Mouse (Mus musculus) embryonic facial prominence, embryonic 14.5 days (tissue): ENCODE results near the gene Tmem131. TPM values are rescaled to one million over a fixed set of nuclear protein-coding genes. Genes with fewer than 3 reads are reported as not detected.

ENCODE experiments used
- ATAC-seq: fragments of 200-750 bp; cut with Nextera tagmentation; 2 replicates; pipeline ENCODE4 v1.8.0; 2017; ENCODE audit warnings: low read depth, moderate number of reproducible peaks, moderate TSS enrichment
- DNase-seq: peaks from one replicate; pipeline ENCODE4 v3.0.0-alpha.2; 2015; ENCODE audit warnings: low spot score
- H3K27ac ChIP-seq: fragments of 300-500 bp; sonication (generic); replicated peaks from 2 replicates; pipeline ENCODE4 v1.5.1; 2014; ENCODE audit warnings: low read depth, mild to moderate bottlenecking, low read length, moderate library complexity
- H3K27me3 ChIP-seq: fragments of 300-500 bp; sonication (generic); replicated peaks from 2 replicates; pipeline ENCODE4 v1.6.1; 2014; ENCODE audit warnings: low read length; ENCODE audit not compliant: control insufficient read depth, insufficient read depth
- H3K36me3 ChIP-seq: fragments of 300-500 bp; sonication (generic); 2 replicates; pipeline ENCODE4 v1.6.1; 2014; ENCODE audit warnings: low read length, mixed read lengths; ENCODE audit not compliant: control insufficient read depth, insufficient read depth
- H3K4me1 ChIP-seq: fragments of 300-500 bp; sonication (generic); 2 replicates; pipeline ENCODE4 v1.6.1; 2014; ENCODE audit warnings: antibody characterized with exemption, low read length; ENCODE audit not compliant: control insufficient read depth, insufficient read depth
- H3K4me2 ChIP-seq: fragments of 300-500 bp; sonication (generic); 2 replicates; pipeline ENCODE4 v1.6.1; 2014; ENCODE audit warnings: low read depth, mild to moderate bottlenecking, low read length, moderate library complexity, mixed read lengths
- H3K4me3 ChIP-seq: fragments of 300-500 bp; sonication (generic); 2 replicates; pipeline ENCODE4 v1.5.1; 2014; ENCODE audit warnings: low read depth, mild to moderate bottlenecking, low read length
- H3K9ac ChIP-seq: fragments of 300-500 bp; sonication (generic); 2 replicates; pipeline ENCODE4 v1.6.1; 2014; ENCODE audit warnings: low read depth, mild to moderate bottlenecking, low read length, moderate library complexity, mixed read lengths
- H3K9me3 ChIP-seq: fragments of 300-500 bp; sonication (generic); 2 replicates; pipeline ENCODE4 v1.6.1; 2016; ENCODE audit warnings: low read length; ENCODE audit not compliant: control insufficient read depth
- WGBS: fragments of 180-500 bp; shearing (Covaris S2); extraction: QIAGEN DNeasy Blood & Tissue Kit; methylation state at CpG from one replicate; pipeline ENCODE4 v1.1.7; 2014; 5-methylcytosine and 5-hydroxymethylcytosine counted together
- polyA plus RNA-seq: library from polyadenylated mRNA; unstranded; fragments of >200 nt; fragmentation: Nextera tagmentation; extraction: Ambion mirVana; gene quantifications from 2 replicates; pipeline ENCODE4 v1.2.1, GENCODE M21; 2014

The Tmem131 gene
- polyA plus RNA-seq, 1 experiment from 2014 or later = 22.4 TPM

DNA sequence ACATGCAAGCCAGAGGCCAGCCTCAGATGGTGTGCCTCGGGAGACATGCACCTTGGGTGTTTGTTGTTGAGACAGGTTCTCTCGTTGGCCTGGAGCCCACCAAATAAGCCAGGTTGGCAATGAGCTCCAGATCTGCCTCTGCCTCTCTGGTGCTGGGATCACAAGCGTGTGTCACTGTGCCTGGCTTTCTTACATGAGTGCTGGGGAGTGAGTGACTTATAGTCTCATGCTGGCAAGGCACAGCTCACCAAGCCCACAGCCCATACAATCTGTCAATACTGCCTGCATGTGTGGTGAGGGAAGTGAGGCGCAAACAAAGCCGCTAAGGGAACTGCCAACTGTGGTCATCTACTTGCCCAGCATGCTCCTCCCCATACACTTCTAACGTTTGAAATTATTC is 39.0 kb downstream of the Tmem131 start:
- Histone ChIP-seq H3K4me1 (peaks cover 4% of the 10 kb centered on the region; the same call in 1 of the 2 replicates), H3K9ac (no peak overlapping the region), H3K36me3 (no peaks in the 10 kb centered on the region), H3K27ac (no peak overlapping the region), H3K27me3 (no peaks in the 10 kb centered on the region), H3K4me3 (no peak overlapping the region), H3K9me3 (no peaks in the 10 kb centered on the region; the same call in 1 of the 2 replicates), H3K4me2 (no peak overlapping the region)
- peak; percentile 50 for DNase-seq
- peak; percentile 41; the same call in 1 of the 2 replicates for ATAC-seq
- WGBS = 58% methylated on average over 6 of the region's 6 CpGs

GRCm38 (mm10) chr1:36904084-36904451 is 39.4 kb downstream of the Tmem131 start:
- Histone ChIP-seq H3K9me3 (no peaks in the 10 kb centered on the region; the same call in 1 of the 2 replicates), H3K27me3 (no peaks in the 10 kb centered on the region), H3K4me1 (peaks cover 4% of the 10 kb centered on the region; the same call in 1 of the 2 replicates), H3K36me3 (no peaks in the 10 kb centered on the region), H3K4me2 (no peak overlapping the region), H3K27ac (no peak overlapping the region), H3K4me3 (no peak overlapping the region), H3K9ac (no peak overlapping the region)
- DNase-seq (no peak), ATAC-seq (no peak)
- 52% methylated on average over 3 of the region's 3 CpGs for WGBS

GRCm38 (mm10) chr1:36903376-36904083 is 39.9 kb downstream of the Tmem131 start:
- no peak for ATAC-seq
- 90% methylated on average over 15 of the region's 15 CpGs for WGBS

GRCm38 (mm10) chr1:36902533-36903315 is 40.7 kb downstream of the Tmem131 start:
- peaks cover 4% of the 10 kb centered on the region; the same call in 1 of the 2 replicates for H3K4me1 ChIP-seq
- no peaks in the 10 kb centered on the region; the same call in 1 of the 2 replicates for H3K9me3 ChIP-seq
- no peak overlapping the region for H3K4me3 ChIP-seq
- no peak overlapping the region for H3K27ac ChIP-seq
- 83% methylated on average over 11 of the region's 11 CpGs for WGBS
- peak overlapping the region; percentile 14; the same call in 1 of the 2 replicates for H3K9ac ChIP-seq
- no peaks in the 10 kb centered on the region for H3K36me3 ChIP-seq
- no peak for DNase-seq
- H3K27me3 ChIP-seq = no peaks in the 10 kb centered on the region
- ATAC-seq = no peak
- no peak overlapping the region for H3K4me2 ChIP-seq

More at GRCm38 (mm10) chr1:36903376-36904083, 39.9 kb downstream of the Tmem131 start:
- no peak overlapping the region for H3K4me3 ChIP-seq
- no peaks in the 10 kb centered on the region for H3K27me3 ChIP-seq
- H3K4me2 ChIP-seq = no peak overlapping the region
- no peak overlapping the region; the same call in 1 of the 2 replicates for H3K9ac ChIP-seq
- no peaks in the 10 kb centered on the region; the same call in 1 of the 2 replicates for H3K9me3 ChIP-seq
- no peaks in the 10 kb centered on the region for H3K36me3 ChIP-seq
- no peak overlapping the region for H3K27ac ChIP-seq
- H3K4me1 ChIP-seq = peaks cover 4% of the 10 kb centered on the region; the same call in 1 of the 2 replicates
- no peak for DNase-seq

- H3K27ac ChIP-seq = no peak overlapping the region
- DNase-seq (no peak), ATAC-seq (no peak)
- H3K9me3 ChIP-seq = no peaks in the 10 kb centered on the region
- H3K4me1 ChIP-seq = peaks cover 3% of the 10 kb centered on the region; the same call in 1 of the 2 replicates
- no peak overlapping the region for H3K4me3 ChIP-seq
- no peak overlapping the region for H3K4me2 ChIP-seq
- H3K36me3 ChIP-seq = no peaks in the 10 kb centered on the region
- 97% methylated on average over 2 of the region's 2 CpGs for WGBS
- no peaks in the 10 kb centered on the region for H3K27me3 ChIP-seq
- H3K9ac ChIP-seq = no peak overlapping the region
These were observed 43.8 kb downstream of the Tmem131 start for GRCm38 (mm10) chr1:36899622-36900021.

DNA sequence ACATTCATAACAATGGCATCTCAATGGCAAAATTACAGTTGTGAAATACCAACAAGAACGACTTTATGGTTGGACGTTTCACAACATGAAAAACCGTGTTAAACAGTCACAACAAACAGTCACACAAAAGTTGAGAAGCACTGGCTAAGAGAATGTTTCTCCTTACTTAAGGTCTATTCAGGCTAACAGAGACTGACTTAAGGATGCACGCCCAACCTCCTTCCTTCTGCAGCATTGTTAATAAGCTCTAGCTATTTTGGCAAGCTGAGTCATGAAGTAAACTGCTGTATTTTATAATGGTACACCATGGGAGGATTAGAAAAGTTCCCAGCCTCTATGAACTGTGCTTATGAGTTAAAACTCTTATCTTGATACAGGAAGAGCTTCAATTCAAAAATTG is 47.0 kb downstream of the Tmem131 start:
- DNase-seq = no peak
- no peak overlapping the region for H3K4me3 ChIP-seq
- WGBS = 90% methylated on average over 4 of the region's 4 CpGs
- H3K4me2 ChIP-seq = no peak overlapping the region
- H3K36me3 ChIP-seq = no peaks in the 10 kb centered on the region
- no peak for ATAC-seq
- no peaks in the 10 kb centered on the region for H3K4me1 ChIP-seq
- no peaks in the 10 kb centered on the region for H3K27me3 ChIP-seq
- no peaks in the 10 kb centered on the region for H3K9me3 ChIP-seq
- no peak overlapping the region for H3K9ac ChIP-seq
- no peak overlapping the region for H3K27ac ChIP-seq

DNA sequence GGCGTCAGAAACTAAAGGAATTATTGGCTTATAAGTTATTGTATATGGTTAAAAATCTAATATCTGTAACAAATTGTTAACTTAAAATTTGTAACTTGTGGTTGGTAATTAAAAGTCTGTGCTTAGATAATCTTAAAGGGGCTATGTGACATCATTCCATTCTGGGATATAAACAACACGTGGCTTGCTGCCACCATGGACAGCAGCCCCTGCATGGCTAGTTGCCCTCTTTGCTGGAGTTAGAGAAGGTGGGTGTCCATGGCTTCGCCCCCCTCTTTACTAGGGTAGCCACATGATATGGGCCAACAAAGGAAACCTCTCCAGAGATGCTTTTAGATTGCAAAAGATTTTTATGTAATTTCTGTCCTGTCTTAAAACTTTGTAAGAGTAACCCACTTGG is 48.0 kb downstream of the Tmem131 start:
- Histone ChIP-seq H3K27ac (no peak overlapping the region), H3K9me3 (no peaks in the 10 kb centered on the region), H3K4me3 (no peak overlapping the region), H3K27me3 (no peaks in the 10 kb centered on the region), H3K36me3 (no peaks in the 10 kb centered on the region), H3K9ac (no peak overlapping the region), H3K4me2 (no peak overlapping the region), H3K4me1 (no peaks in the 10 kb centered on the region)
- no peak for DNase-seq
- WGBS = 73% methylated on average over 3 of the region's 3 CpGs
- no peak for ATAC-seq

DNA sequence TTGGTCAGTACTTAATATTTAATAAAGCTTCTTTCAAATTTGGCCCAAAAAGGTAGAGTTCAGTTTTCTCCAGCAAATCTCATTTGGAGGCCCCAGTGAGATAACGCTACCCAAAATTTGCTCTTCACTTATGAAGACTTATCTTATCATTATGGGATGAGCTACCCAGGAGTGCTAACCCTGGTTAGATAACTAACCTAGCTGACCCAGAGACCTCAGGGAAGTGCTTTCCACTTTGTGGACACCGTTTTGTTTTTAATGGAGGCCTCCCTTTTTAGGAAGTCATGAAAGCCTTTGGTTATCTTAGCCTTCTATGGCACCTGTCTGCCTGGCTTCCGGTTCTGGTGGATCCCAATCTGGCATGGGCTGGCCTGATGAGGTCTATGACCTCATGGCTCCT is 49.3 kb downstream of the Tmem131 start:
- H3K4me1 ChIP-seq = no peaks in the 10 kb centered on the region
- no peaks in the 10 kb centered on the region for H3K36me3 ChIP-seq
- no peaks in the 10 kb centered on the region for H3K27me3 ChIP-seq
- DNase-seq (no peak), ATAC-seq (no peak)
- WGBS = 92% methylated on average over 3 of the region's 3 CpGs
- no peaks in the 10 kb centered on the region for H3K9me3 ChIP-seq
- H3K4me2 ChIP-seq = no peak overlapping the region
- H3K27ac ChIP-seq = no peak overlapping the region
- H3K9ac ChIP-seq = no peak overlapping the region
- no peak overlapping the region for H3K4me3 ChIP-seq
